Mouse (Mus musculus) embryo, embryonic 10 days (tissue): ENCODE measurements around the gene Ccdc24.

ENCODE experiments used
- DNase-seq: peaks from one replicate; pipeline ENCODE4 v3.0.0-alpha.2; 2015; ENCODE audit warnings: low spot score

Gene Ccdc24

GRCm38 (mm10) chr4:117890750-117891149 lies 18.4 kb upstream of the Ccdc24 start:
- DNase-seq: no peak

- DNase-seq: no peak
These were observed 17.7 kb upstream of the Ccdc24 start for GRCm38 (mm10) chr4:117890031-117890430.

GRCm38 (mm10) chr4:117889471-117889870 lies 17.1 kb upstream of the Ccdc24 start:
- no peak for DNase-seq

- no peak for DNase-seq
These were observed 15.6 kb upstream of the Ccdc24 start for GRCm38 (mm10) chr4:117887920-117888319.

GRCm38 (mm10) chr4:117887133-117887532 lies 14.8 kb upstream of the Ccdc24 start, which contains the start of gene Atp6v0b:
Gene Atp6v0b, minus strand, starts transcription at chr4:117887333.
- peak; percentile 96 for DNase-seq

GRCm38 (mm10) chr4:117886644-117887043 lies 14.3 kb upstream of the Ccdc24 start:
- DNase-seq: no peak

- DNase-seq: no peak
These were observed 13.6 kb upstream of the Ccdc24 start for GRCm38 (mm10) chr4:117885994-117886393.

GRCm38 (mm10) chr4:117885093-117885492 lies 12.7 kb upstream of the Ccdc24 start:
- DNase-seq: no peak

- DNase-seq: no peak
These were observed 11.8 kb upstream of the Ccdc24 start for GRCm38 (mm10) chr4:117884146-117884545.

GRCm38 (mm10) chr4:117882701-117883691 lies 10.6 kb upstream of the Ccdc24 start, which contains the start of gene B4galt2:
Gene B4galt2, minus strand, starts transcription at chr4:117883487.
- peak; percentile 71 for DNase-seq

GRCm38 (mm10) chr4:117878703-117879102 lies 6.3 kb upstream of the Ccdc24 start:
- no peak for DNase-seq

GRCm38 (mm10) chr4:117878301-117878700 lies 5.9 kb upstream of the Ccdc24 start:
- no peak for DNase-seq

GRCm38 (mm10) chr4:117873615-117874014 lies 1.3 kb upstream of the Ccdc24 start:
- DNase-seq: no peak

GRCm38 (mm10) chr4:117871787-117872186 lies 570 bp downstream of the Ccdc24 start:
- no peak for DNase-seq

GRCm38 (mm10) chr4:117870437-117870836 lies 1.9 kb downstream of the Ccdc24 start:
- no peak for DNase-seq

- DNase-seq: no peak
These were observed 3.0 kb downstream of the Ccdc24 start for GRCm38 (mm10) chr4:117869317-117869716.

- DNase-seq: peak; percentile 83
These were observed 4.5 kb downstream of the Ccdc24 start for GRCm38 (mm10) chr4:117867823-117868222.

- no peak for DNase-seq
These were observed 5.4 kb downstream of the Ccdc24 start for GRCm38 (mm10) chr4:117867000-117867399.

GRCm38 (mm10) chr4:117866083-117866482 lies 6.3 kb downstream of the Ccdc24 start:
- no peak for DNase-seq

GRCm38 (mm10) chr4:117862823-117863222 lies 9.5 kb downstream of the Ccdc24 start:
- DNase-seq: peak; percentile 35

GRCm38 (mm10) chr4:117860570-117860969 lies 11.8 kb downstream of the Ccdc24 start:
- no peak for DNase-seq

GRCm38 (mm10) chr4:117858794-117859193 lies 13.6 kb downstream of the Ccdc24 start:
- DNase-seq: peak; percentile 30

- DNase-seq: no peak
These were observed 17.2 kb downstream of the Ccdc24 start for GRCm38 (mm10) chr4:117855146-117855545.
